Mouse (Mus musculus) intestine, embryonic 16.5 days (tissue): ENCODE measurements around the gene Ptov1. TPM values are rescaled to one million over a fixed set of nuclear protein-coding genes. Genes with fewer than 3 reads are reported as not detected.

ENCODE experiments used
- ATAC-seq: fragments of 200-750 bp; cut with Nextera tagmentation; 2 replicates; pipeline ENCODE4 v1.8.0; 2017; ENCODE audit warnings: moderate TSS enrichment, moderate library complexity
- H3K27ac ChIP-seq: fragments of 300-500 bp; sonication (generic); 2 replicates; pipeline ENCODE4 v1.5.1; 2014; ENCODE audit warnings: mild to moderate bottlenecking, low read length
- H3K27me3 ChIP-seq: fragments of 300-500 bp; sonication (generic); replicated peaks from 2 replicates; pipeline ENCODE4 v1.6.1; 2014; ENCODE audit warnings: low read length, control low read depth, mixed read lengths; ENCODE audit not compliant: control insufficient read depth, insufficient read depth
- H3K36me3 ChIP-seq: fragments of 300-500 bp; sonication (generic); 2 replicates; pipeline ENCODE4 v1.6.1; 2014; ENCODE audit warnings: low read length, control low read depth; ENCODE audit not compliant: control insufficient read depth, insufficient read depth
- H3K4me1 ChIP-seq: fragments of 300-500 bp; sonication (generic); 2 replicates; pipeline ENCODE4 v1.6.1; 2014; ENCODE audit warnings: low read length, control low read depth, mixed read lengths; ENCODE audit not compliant: control insufficient read depth, insufficient read depth
- H3K4me2 ChIP-seq: fragments of 300-500 bp; sonication (generic); 2 replicates; pipeline ENCODE4 v1.6.1; 2014; ENCODE audit warnings: low read depth, low read length, control low read depth
- H3K4me3 ChIP-seq: fragments of 300-500 bp; sonication (generic); 2 replicates; pipeline ENCODE4 v1.5.1; 2014; ENCODE audit warnings: mild to moderate bottlenecking, low read length
- H3K9ac ChIP-seq: fragments of 300-500 bp; sonication (generic); 2 replicates; pipeline ENCODE4 v1.6.1; 2014; ENCODE audit warnings: low read depth, low read length
- H3K9me3 ChIP-seq: fragments of 300-500 bp; sonication (generic); 2 replicates; pipeline ENCODE4 v1.6.1; 2016; ENCODE audit warnings: low read length, control low read depth; ENCODE audit not compliant: control insufficient read depth
- WGBS: fragments of 180-500 bp; shearing (Covaris S2); extraction: QIAGEN DNeasy Blood & Tissue Kit; methylation state at CpG from one replicate; pipeline ENCODE4 v1.1.7; 2014; 5-methylcytosine and 5-hydroxymethylcytosine counted together
- polyA plus RNA-seq: library from polyadenylated mRNA; unstranded; fragments of >200 nt; fragmentation: Nextera tagmentation; extraction: Ambion mirVana; gene quantifications from 2 replicates; pipeline ENCODE4 v1.2.1, GENCODE M21; 2015

Gene Ptov1
- polyA plus RNA-seq, 1 experiment from 2014 or later, result 71.8 TPM

- H3K9me3 ChIP-seq, result no peaks in the 10 kb centered on the region
- H3K36me3 ChIP-seq, result peaks cover 10% of the 10 kb centered on the region
- H3K9ac ChIP-seq, result peak overlapping the region; percentile 69
- 29% methylated on average over 11 of the region's 11 CpGs for WGBS
- H3K4me3 ChIP-seq, result peak overlapping the region; percentile 44
- no peak overlapping the region for H3K27ac ChIP-seq
- peak overlapping the region; percentile 81 for H3K4me2 ChIP-seq
- peaks cover 5% of the 10 kb centered on the region; the same call in 1 of the 2 replicates for H3K27me3 ChIP-seq
- no peak for ATAC-seq
- H3K4me1 ChIP-seq, result peaks cover 18% of the 10 kb centered on the region
Observed at GRCm38 (mm10) chr7:44839171-44839490, 30.5 kb downstream of the Ptov1 start.

- Histone ChIP-seq H3K4me2 (no peak overlapping the region), H3K9me3 (no peaks in the 10 kb centered on the region), H3K4me1 (peaks cover 18% of the 10 kb centered on the region), H3K36me3 (peaks cover 9% of the 10 kb centered on the region), H3K27ac (no peak overlapping the region), H3K27me3 (peaks cover 5% of the 10 kb centered on the region; the same call in 1 of the 2 replicates), H3K9ac (no peak overlapping the region), H3K4me3 (no peak overlapping the region)
- 88% methylated on average over 6 of the region's 6 CpGs for WGBS
- ATAC-seq, result no peak
Observed at GRCm38 (mm10) chr7:44838073-44838472, 31.5 kb downstream of the Ptov1 start.

GRCm38 (mm10) chr7:44836423-44837053 is 33.0 kb downstream of the Ptov1 start:
- 0 out of 2 replicates have a peak overlapping the region, but pooled peaks have one; percentile 7 for H3K9ac ChIP-seq
- WGBS, result 80% methylated on average over 9 of the region's 9 CpGs
- H3K27me3 ChIP-seq, result peaks cover 5% of the 10 kb centered on the region; the same call in 1 of the 2 replicates
- H3K4me2 ChIP-seq, result no peak overlapping the region
- no peak overlapping the region for H3K4me3 ChIP-seq
- ATAC-seq, result no peak
- H3K9me3 ChIP-seq, result no peaks in the 10 kb centered on the region
- peaks cover 21% of the 10 kb centered on the region for H3K4me1 ChIP-seq
- no peaks in the 10 kb centered on the region for H3K36me3 ChIP-seq
- H3K27ac ChIP-seq, result no peak overlapping the region

- 43% methylated on average over 3 of the region's 3 CpGs for WGBS
- Histone ChIP-seq H3K4me3 (no peak overlapping the region), H3K36me3 (0 out of 2 replicates have a peak, but pooled peaks cover 2% of the 10 kb centered on the region), H3K4me1 (peaks cover 21% of the 10 kb centered on the region), H3K4me2 (no peak overlapping the region), H3K9me3 (no peaks in the 10 kb centered on the region), H3K27me3 (peaks cover 5% of the 10 kb centered on the region; the same call in 1 of the 2 replicates), H3K27ac (no peak overlapping the region), H3K9ac (0 out of 2 replicates have a peak overlapping the region, but pooled peaks have one; percentile 7)
- ATAC-seq, result no peak
Observed at GRCm38 (mm10) chr7:44836016-44836404, 33.6 kb downstream of the Ptov1 start.

GRCm38 (mm10) chr7:44835373-44836015 is 34.1 kb downstream of the Ptov1 start:
- 100% methylated on average over 1 of the region's 1 CpGs for WGBS
- H3K4me1 ChIP-seq, result peaks cover 21% of the 10 kb centered on the region
- no peaks in the 10 kb centered on the region for H3K9me3 ChIP-seq
- H3K27ac ChIP-seq, result no peak overlapping the region
- H3K9ac ChIP-seq, result no peak overlapping the region
- H3K4me2 ChIP-seq, result no peak overlapping the region
- 0 out of 2 replicates have a peak, but pooled peaks cover 3% of the 10 kb centered on the region for H3K27me3 ChIP-seq
- no peak overlapping the region for H3K4me3 ChIP-seq
- no peak for ATAC-seq
- 0 out of 2 replicates have a peak, but pooled peaks cover 7% of the 10 kb centered on the region for H3K36me3 ChIP-seq

- Histone ChIP-seq H3K27me3 (no peaks in the 10 kb centered on the region), H3K9me3 (no peaks in the 10 kb centered on the region), H3K36me3 (peaks cover 24% of the 10 kb centered on the region), H3K4me2 (no peak overlapping the region), H3K9ac (no peak overlapping the region), H3K27ac (no peak overlapping the region), H3K4me1 (0 out of 2 replicates have a peak, but pooled peaks cover 9% of the 10 kb centered on the region), H3K4me3 (no peak overlapping the region)
- no peak for ATAC-seq
- 61% methylated on average over 4 of the region's 4 CpGs for WGBS
Observed at GRCm38 (mm10) chr7:44832763-44833162, 36.8 kb downstream of the Ptov1 start.

GRCm38 (mm10) chr7:44828706-44829105 is 40.9 kb downstream of the Ptov1 start:
- H3K4me2 ChIP-seq, result no peak overlapping the region
- H3K4me3 ChIP-seq, result no peak overlapping the region
- no peak overlapping the region for H3K9ac ChIP-seq
- no peaks in the 10 kb centered on the region for H3K27me3 ChIP-seq
- ATAC-seq, result no peak
- H3K4me1 ChIP-seq, result 0 out of 2 replicates have a peak, but pooled peaks cover 2% of the 10 kb centered on the region
- no peak overlapping the region for H3K27ac ChIP-seq
- 96% methylated on average over 5 of the region's 5 CpGs for WGBS
- peaks cover 24% of the 10 kb centered on the region for H3K36me3 ChIP-seq
- no peaks in the 10 kb centered on the region for H3K9me3 ChIP-seq

GRCm38 (mm10) chr7:44826771-44827170 is 42.8 kb downstream of the Ptov1 start:
- no peak for ATAC-seq
- WGBS, result 77% methylated on average over 3 of the region's 3 CpGs
- Histone ChIP-seq H3K27me3 (no peaks in the 10 kb centered on the region), H3K4me2 (no peak overlapping the region), H3K36me3 (peaks cover 24% of the 10 kb centered on the region), H3K9ac (no peak overlapping the region), H3K27ac (no peak overlapping the region), H3K4me1 (peaks cover 7% of the 10 kb centered on the region; the same call in 1 of the 2 replicates), H3K4me3 (no peak overlapping the region), H3K9me3 (no peaks in the 10 kb centered on the region)

GRCm38 (mm10) chr7:44824872-44825271 is 44.7 kb downstream of the Ptov1 start:
- H3K36me3 ChIP-seq, result peaks cover 12% of the 10 kb centered on the region
- no peak overlapping the region for H3K4me3 ChIP-seq
- H3K9ac ChIP-seq, result no peak overlapping the region
- no peaks in the 10 kb centered on the region for H3K27me3 ChIP-seq
- H3K27ac ChIP-seq, result no peak overlapping the region
- peaks cover 17% of the 10 kb centered on the region for H3K4me1 ChIP-seq
- peak; percentile 64; the same call in 1 of the 2 replicates for ATAC-seq
- WGBS, result 25% methylated on average over 3 of the region's 3 CpGs
- no peaks in the 10 kb centered on the region for H3K9me3 ChIP-seq
- H3K4me2 ChIP-seq, result no peak overlapping the region
